Mouse (Mus musculus) ES-Bruce4 (cell line): ENCODE measurements around the gene Serp1.

Experiments
- CTCF ChIP-seq: IDR thresholded peaks from one replicate; pipeline ENCODE4 v1.8.1; 2011; ENCODE audit warnings: low read depth, low read length
- EP300 ChIP-seq: IDR thresholded peaks from 2 replicates; pipeline ENCODE4 v1.6.1; 2011; ENCODE audit warnings: low read depth, low read length; ENCODE audit not compliant: insufficient read depth
- POLR2A ChIP-seq: IDR thresholded peaks from one replicate; pipeline ENCODE4 v1.8.1; 2011; ENCODE audit warnings: low read length; ENCODE audit not compliant: insufficient read depth

DNA sequence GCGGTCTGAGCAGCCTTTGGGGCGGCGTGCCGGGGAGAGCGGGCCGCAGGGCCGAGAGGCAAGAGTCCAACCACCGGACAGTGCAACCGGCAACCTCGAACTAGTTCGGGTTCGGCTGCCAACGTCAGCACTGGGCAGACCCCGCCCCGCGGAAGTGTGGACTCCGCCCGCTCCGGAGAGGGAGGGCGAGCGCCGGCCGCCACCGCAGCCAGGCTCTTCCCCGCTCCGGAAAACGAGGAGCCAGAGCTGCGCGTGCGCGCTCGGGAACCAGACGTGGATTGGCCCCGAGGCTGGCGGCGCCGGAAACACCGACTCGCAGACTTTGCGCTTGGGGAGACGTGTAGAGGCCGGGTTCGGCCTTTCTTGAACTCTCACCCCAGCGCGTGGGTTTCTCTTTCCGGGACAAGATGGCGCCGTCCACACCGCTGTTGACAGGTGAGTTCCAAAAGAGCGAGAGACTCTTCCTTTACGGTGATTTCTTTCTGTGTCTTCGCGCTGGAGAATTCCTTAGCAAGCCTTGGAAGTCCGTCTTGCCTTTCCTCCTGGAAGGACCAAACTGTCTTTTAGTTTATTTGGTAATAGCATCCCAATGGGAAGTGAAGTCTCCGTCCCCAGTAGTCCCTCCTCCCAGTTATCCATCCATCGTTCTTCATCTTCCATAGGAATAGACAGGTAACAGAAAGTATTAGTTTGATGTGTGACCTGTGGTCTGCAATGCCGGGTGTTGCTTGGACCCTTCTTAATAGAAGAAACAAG, at the start of gene Serp1, which contains the start of gene Eif2a:
- TF ChIP-seq CTCF: no peak
- peak; percentile 59 for TF ChIP-seq POLR2A
- TF ChIP-seq EP300: no peak
